Mouse (Mus musculus): ENCODE results near the gene Acoxl.

Acoxl gene

DNA sequence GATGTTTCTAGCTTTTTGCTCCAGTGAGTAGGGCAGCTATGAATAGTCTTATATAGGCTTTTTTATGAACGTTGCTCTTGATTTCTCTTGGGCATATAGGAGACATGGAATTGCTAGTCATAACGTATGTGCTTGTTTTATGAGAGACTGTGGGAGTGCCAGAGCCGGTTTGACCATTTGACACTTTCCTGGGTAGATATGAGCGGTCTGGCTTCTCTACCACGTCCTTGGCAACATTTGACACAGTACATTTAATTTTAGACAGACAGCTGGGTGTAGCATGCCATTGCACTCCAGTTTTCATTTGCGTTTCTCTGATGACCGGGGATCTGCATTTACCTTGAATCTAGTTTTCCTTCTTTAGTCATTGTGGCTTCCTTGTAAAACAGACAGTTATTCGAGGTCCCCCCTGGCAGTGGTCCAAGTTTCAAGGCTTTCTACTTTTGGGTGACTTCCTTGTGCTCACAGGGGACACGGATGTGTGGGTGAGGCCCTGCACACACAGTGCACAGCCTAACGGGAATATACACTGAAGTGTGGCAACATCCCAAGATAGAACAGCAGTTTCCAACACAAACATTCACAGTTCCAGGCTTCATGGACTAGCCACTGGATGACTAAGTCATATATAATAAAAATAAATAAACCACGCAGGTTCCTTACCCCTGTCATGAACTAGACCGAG, 202.5 kb downstream of the Acoxl start:
- no peak for DNase-seq

DNA sequence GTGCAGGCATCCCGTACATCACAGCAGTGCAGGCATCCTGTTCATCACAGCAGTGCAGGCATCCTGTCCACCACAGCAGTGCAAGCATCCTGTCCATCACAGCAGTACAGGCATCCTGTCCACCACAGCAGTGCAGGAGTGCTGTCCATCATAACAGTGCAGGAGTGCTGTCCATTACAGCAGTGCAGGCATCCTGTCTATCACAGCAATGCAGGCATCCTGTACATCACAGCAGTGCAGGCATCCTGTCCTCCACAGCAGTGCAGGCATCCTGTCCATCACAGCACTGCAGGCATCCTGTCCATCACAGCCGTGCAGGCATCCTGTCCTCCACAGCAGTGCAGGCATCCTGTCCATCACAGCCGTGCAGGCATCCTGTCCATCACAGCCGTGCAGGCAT, 207.8 kb downstream of the Acoxl start:
- no peak for DNase-seq

DNA sequence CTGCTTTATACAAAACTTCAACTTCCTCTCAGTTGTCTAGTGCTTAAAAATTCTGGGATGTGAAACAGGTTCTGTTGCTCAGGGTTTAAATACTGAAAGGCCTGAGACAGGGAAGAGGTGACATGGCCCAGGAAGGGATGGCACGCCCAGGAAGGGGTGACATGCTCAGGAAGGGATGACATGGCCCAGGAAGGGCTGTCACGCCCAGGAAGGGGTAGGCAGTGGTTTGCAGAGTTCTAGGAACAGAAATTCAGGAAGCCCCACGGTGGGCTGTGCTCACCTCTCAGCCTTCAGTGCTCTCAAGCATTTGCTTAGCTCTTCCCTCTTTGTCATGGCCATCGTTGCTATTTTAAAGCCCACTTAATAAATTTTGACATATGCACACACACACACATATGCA, 216.2 kb downstream of the Acoxl start:
- no peak for DNase-seq

- DNase-seq: no peak
Measured at GRCm38 (mm10) chr2:128057872-128058271, 219.2 kb downstream of the Acoxl start.

DNA sequence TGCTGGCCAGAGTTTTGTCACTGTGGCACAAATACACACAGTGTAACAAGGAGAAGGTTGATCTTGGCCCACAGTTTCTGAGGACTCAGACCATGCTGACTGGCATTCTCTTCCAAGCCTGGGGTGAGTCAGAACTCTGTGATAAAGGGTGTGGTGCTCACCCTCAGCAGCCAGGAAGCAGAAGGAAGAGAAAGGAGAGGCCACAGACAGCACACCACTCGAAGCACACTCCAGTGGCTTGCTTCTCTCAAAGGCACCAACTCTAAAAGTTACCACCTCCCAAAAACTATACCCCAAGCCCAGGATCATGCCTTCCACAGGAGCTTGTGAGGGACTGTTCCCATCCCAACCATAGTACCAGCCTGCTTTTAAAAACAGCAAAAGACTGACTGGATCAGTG, 220.0 kb downstream of the Acoxl start:
- DNase-seq: no peak

DNA sequence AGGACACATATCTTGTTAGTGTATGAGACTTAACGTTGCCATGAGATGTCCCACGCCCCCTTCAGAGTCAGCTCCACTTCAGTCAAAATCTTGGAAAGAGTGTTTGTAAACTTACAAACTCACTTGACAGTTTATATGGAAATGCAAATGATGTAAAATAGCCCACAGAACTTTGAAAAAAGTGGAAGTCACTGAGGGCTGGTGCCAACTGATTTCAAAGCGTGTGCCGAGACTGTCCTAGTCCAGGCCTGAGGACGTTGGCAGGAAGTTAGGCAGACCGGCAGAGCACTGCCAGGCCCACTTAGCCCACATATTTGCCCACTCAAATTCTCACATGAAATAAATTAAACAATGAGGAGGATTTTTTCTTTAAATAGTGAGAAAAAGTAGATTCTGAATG, 221.5 kb downstream of the Acoxl start:
- no peak for DNase-seq

GRCm38 (mm10) chr2:128060680-128061287, 222.1 kb downstream of the Acoxl start:
- DNase-seq: no peak

- DNase-seq: no peak
Measured at GRCm38 (mm10) chr2:128061491-128061890, 222.8 kb downstream of the Acoxl start.

GRCm38 (mm10) chr2:128062756-128063155, 224.1 kb downstream of the Acoxl start:
- DNase-seq: no peak

GRCm38 (mm10) chr2:128065013-128065412, 226.3 kb downstream of the Acoxl start:
- DNase-seq: no peak

- no peak for DNase-seq
Measured at GRCm38 (mm10) chr2:128065576-128065975, 226.9 kb downstream of the Acoxl start.

- no peak for DNase-seq
Measured at GRCm38 (mm10) chr2:128067162-128067561, 228.5 kb downstream of the Acoxl start.

DNA sequence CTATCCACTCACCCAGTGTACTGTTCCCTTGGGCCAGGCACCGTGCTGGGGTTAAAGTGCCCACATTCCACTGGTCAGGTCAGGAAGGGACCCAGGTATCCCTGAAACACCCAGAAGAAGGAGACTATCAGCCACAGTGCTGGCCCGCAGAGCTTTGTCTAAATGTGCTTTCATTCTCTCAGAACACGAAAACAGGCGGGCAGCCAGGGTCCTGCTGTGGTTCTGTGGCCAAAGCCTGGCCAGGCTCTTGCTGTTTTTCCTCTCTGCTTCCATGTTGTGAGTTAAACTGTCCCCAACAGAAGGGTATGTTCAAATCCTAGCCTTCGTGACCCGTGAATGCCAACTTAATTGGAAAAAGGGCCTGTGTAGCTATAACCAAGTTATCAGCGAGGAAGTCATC, 228.9 kb downstream of the Acoxl start:
- DNase-seq: no peak

GRCm38 (mm10) chr2:128068176-128068575, 229.5 kb downstream of the Acoxl start:
- no peak for DNase-seq

DNA sequence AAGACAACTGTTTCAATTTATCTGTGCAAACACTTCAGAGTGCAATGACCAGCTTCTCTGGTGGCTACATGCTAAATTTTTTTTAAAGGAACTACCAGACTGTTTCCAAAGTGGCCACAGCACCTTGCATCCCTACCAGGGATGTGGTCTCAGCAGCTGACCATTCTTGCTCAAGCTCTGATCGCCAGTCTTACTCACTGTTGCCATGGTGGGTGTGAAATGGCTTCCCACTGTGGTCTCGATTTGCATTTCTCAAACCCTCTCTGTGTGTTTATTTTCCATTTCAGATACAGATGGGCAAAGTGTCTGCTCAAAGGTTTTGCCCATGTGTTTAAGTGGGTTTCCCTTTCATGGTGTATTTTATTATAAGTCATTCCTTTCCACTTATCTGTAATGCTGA, 230.3 kb downstream of the Acoxl start:
- no peak for DNase-seq

DNA sequence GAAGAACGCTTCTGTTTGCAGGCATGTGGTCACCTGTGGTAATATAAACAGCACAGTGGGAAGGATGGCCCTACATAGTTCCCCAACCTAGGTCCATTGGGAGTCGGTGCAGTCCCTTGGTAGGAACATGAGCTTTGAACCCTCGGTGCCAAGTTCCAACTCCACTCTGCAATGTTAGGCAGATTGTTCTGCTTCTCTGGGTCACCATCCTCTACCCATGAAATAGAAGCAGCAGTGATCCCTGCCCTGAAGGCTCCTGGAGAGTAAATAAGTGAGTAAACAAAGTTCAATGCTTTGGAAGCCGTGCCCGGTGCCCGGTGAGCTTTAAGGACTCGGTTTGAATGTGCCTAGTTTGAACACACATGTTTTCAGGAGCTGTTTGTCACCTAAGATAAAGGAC, 233.1 kb downstream of the Acoxl start:
- DNase-seq: no peak

DNA sequence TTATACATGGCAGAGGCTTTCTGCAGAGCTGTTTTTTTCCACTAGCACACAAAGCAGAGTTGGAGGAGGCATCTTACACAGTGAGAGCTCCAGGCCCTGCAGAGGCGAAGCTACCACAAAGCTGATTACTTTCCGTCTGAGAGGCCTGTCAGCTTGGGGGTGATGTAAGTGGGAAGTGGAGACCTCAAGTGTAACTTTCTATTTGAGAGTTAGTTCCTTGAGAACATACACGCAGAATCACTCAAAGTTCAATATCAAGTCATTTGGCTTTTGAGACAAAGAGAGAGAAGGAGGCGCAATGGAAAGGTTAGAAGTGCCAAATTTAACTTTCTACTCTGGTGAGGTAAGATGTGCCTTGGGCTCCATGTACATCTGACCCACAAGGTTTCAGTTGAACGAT, 234.3 kb downstream of the Acoxl start:
- DNase-seq: no peak

GRCm38 (mm10) chr2:128073603-128074002, 234.9 kb downstream of the Acoxl start:
- DNase-seq: no peak

DNA sequence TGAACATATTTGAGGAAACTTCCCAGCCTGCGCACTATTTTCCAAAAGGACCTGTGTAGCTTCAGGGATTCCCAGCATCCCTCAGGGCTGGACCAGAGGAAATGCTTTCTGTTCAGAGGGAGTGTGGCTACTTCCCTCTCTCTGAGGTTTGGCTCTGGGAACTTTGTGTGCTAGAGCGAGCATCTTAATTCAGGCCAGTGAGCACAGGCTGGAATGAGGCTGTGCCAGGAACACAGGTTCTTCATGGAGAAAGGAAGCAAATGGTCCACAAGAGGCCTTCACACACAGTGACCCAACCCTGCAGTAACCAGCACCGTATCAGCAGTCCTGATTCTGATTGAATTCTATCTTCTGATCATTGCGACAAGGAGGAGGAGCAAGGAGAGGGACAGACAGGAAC, 238.3 kb downstream of the Acoxl start:
- no peak for DNase-seq

DNA sequence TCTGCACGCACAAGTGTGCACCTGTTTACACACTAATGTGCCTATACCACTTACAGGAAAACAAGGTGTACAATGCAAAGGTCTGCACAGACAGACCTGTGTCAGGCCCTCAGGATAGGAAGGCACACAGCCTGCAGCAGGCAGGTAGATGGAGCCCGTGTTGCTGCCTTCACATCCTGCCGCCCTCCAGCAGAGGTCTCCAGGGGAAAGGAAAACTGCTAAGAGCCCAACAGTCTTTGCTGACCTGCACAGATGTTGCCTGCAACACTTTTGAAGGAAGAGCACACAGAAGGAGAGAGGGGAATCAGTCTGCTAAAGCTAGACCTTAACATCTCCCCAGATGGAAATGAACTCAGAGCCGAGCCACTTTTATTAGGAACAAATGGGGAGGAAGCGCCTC, 240.2 kb downstream of the Acoxl start:
- DNase-seq: no peak

- DNase-seq: no peak
Measured at GRCm38 (mm10) chr2:128079316-128079715, 240.6 kb downstream of the Acoxl start.

- no peak for DNase-seq
Measured at GRCm38 (mm10) chr2:128083844-128084243, 245.2 kb downstream of the Acoxl start.

GRCm38 (mm10) chr2:128084607-128085006, 245.9 kb downstream of the Acoxl start:
- DNase-seq: no peak

DNA sequence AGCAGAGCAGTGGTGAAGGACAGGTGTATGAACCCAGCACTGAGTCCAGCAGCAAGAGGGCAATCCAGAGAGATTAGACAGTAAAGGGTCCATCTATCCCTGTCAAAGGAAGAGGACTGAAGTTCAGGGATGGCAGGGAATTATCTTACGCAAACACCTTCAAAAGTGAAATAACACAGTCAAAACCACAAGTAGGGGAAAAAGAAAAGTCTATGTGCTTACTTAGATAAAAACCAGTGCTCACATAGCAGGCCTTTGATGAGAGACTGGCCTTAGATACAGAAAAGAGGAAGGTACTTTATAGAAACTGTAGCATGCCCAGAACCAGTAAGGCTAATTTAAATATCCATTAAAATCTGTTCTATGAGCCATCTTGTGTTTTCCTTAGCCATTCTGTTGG, 246.8 kb downstream of the Acoxl start:
- DNase-seq: no peak

DNA sequence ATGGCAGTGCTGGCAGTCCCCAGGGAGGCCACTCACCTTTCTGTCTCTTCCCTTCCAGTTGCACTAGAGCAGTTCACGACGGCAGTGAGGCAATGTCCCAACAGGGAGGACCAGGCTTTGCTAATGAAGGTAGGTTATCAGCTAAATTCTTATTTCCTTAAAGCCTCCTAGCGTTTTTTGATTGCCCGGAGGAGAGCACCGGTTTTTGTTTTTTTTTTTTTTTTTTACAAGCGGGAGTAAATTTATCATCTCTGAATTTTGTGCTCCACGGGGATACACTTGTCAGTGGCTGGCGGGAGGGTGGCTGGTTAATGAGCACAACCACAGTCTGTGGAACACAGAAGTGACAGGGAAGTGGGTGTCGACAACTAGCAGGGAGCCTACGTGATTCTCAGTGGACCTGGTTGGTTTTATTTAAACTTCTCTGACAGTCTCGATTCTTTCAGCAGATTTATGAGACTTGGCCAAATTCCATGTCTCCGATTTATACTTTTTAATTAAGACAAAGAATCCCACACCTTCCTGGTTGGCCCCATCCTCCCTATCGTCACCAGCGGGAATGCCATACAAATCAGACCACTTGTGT, 247.7 kb downstream of the Acoxl start:
- no peak for DNase-seq
